8 mouse cellular contexts compared by ENCODE assay signal in genomic region chr10:74920853-74921567, GRCm38 (mm10). TPM values are rescaled to one million over a fixed set of nuclear protein-coding genes. Genes with fewer than 3 reads are reported as not detected.
DNase-seq lines count a peak whose midpoint lies in the region; ATAC-seq and TF ChIP-seq lines count a peak whose summit lies in the region.

No protein-coding gene starts in this region.

- in situ Hi-C loops in ES-E14 (cut with MboI; ENCODE audit: low sequenced_read_pairs in 2 of 2, unreplicated experiment in 2 of 2): no loop called here

- ATAC-seq in embryonic facial prominence, embryonic 15.5 days (ENCODE audit: insufficient number of reproducible peaks, low FRiP score, low TSS enrichment, low read depth): peak; percentile 41; the same call in 1 of the 2 replicates
- ATAC-seq in hindbrain, embryonic 13.5 days (ENCODE audit: low FRiP score): peak; percentile 45

- peaks cover 0 to 4% of the 10 kb centered on the region in 2 experiments; a peak in 2 of 4 replicates for H3K4me1 ChIP-seq in ES-E14 (ENCODE audit: control insufficient read depth in 2 of 2, insufficient read depth in 2 of 2, low read length in 2 of 2, poor library complexity in 1 of 2)
- H3K4me1 ChIP-seq in embryonic facial prominence, embryonic 15.5 days: peaks cover 5% of the 10 kb centered on the region
- peaks cover 10% of the 10 kb centered on the region for H3K4me1 ChIP-seq in hindbrain, embryonic 13.5 days (replicated peaks)
- H3K4me1 ChIP-seq in limb, embryonic 10.5 days: peaks cover 12% of the 10 kb centered on the region; the same call in 1 of the 2 replicates
- H3K4me1 ChIP-seq in thymus, adult 2 months (replicated peaks; ENCODE audit: control insufficient read depth, insufficient read depth, low read length): 0 out of 2 replicates have a peak, but pooled peaks cover 4% of the 10 kb centered on the region

- peak; percentile 53 to 62 for DNase-seq in cerebellum, postnatal 14 days
- no peak for DNase-seq in cerebellum, adult 9-11 months
- DNase-seq in ES-E14 (ENCODE audit: low read depth, low spot score): no peak
- peak; percentile 35 for DNase-seq in limb, embryonic 10.5 days (ENCODE audit: low spot score)
- DNase-seq in naive thymus-derived CD4-positive, alpha-beta T cell, adult 2 months (ENCODE audit: low read depth): peak; percentile 57
- peak; percentile 70 for DNase-seq in thymus, adult 2 months

- TF ChIP-seq CTCF in thymus, adult 2 months (IDR thresholded peaks at IDR 0.05; ENCODE audit: borderline replicate concordance, control insufficient read depth, extremely low read depth, insufficient read depth, low read length, poor library complexity): peak; percentile 84; the same call in 1 of the 2 replicates

- 0 out of 2 replicates have a peak, but pooled peaks cover 5% of the 10 kb centered on the region for H3K27me3 ChIP-seq in embryonic facial prominence, embryonic 15.5 days
- H3K27me3 ChIP-seq in hindbrain, embryonic 13.5 days: peaks cover 17% of the 10 kb centered on the region; the same call in 1 of the 2 replicates
- no peaks in the 10 kb centered on the region for H3K27me3 ChIP-seq in limb, embryonic 10.5 days (ENCODE audit: low read depth, poor library complexity, severe bottlenecking)
- no peaks in the 10 kb centered on the region for H3K27me3 ChIP-seq in thymus, adult 2 months (ENCODE audit: control insufficient read depth, insufficient read depth, low read length)

- H3K36me3 ChIP-seq in ES-E14 (ENCODE audit: control insufficient read depth, insufficient read depth, low read length, poor library complexity, severe bottlenecking): no peaks in the 10 kb centered on the region
- no peaks in the 10 kb centered on the region for H3K36me3 ChIP-seq in embryonic facial prominence, embryonic 15.5 days
- no peaks in the 10 kb centered on the region for H3K36me3 ChIP-seq in hindbrain, embryonic 13.5 days
- H3K36me3 ChIP-seq in limb, embryonic 10.5 days: no peaks in the 10 kb centered on the region
- H3K36me3 ChIP-seq in thymus, adult 2 months (ENCODE audit: control insufficient read depth, insufficient read depth, low read length): no peaks in the 10 kb centered on the region

- H3K9me3 ChIP-seq in ES-E14 (ENCODE audit: control insufficient read depth, insufficient read depth, low read depth, low read length): no peaks in the 10 kb centered on the region
- no peaks in the 10 kb centered on the region for H3K9me3 ChIP-seq in embryonic facial prominence, embryonic 15.5 days (replicated peaks)
- H3K9me3 ChIP-seq in hindbrain, embryonic 13.5 days: no peaks in the 10 kb centered on the region
- H3K9me3 ChIP-seq in limb, embryonic 10.5 days (replicated peaks): no peaks in the 10 kb centered on the region

- TF ChIP-seq POLR2A in thymus, adult 2 months (IDR thresholded peaks at IDR 0.05; ENCODE audit: control insufficient read depth, extremely low read depth, insufficient read depth, low read length, poor library complexity): no peak

- WGBS in embryonic facial prominence, embryonic 15.5 days: 36% methylated on average over 17 of the region's 17 CpGs
- 52% methylated on average over 17 of the region's 17 CpGs for WGBS in hindbrain, embryonic 13.5 days
- WGBS in limb, embryonic 10.5 days: 52% methylated on average over 17 of the region's 17 CpGs
- WGBS in thymus, adult 2 months: 32% methylated on average over 17 of the region's 17 CpGs

- H3K27ac ChIP-seq in ES-E14 (ENCODE audit: insufficient read depth, low read depth, low read length, poor library complexity, severe bottlenecking): no peak overlapping the region
- H3K27ac ChIP-seq in embryonic facial prominence, embryonic 15.5 days (replicated peaks): no peak overlapping the region
- no peak overlapping the region for H3K27ac ChIP-seq in hindbrain, embryonic 13.5 days
- H3K27ac ChIP-seq in limb, embryonic 10.5 days: no peak overlapping the region
- no peak overlapping the region for H3K27ac ChIP-seq in thymus, adult 2 months (ENCODE audit: control insufficient read depth, insufficient read depth, low read length)

- no peak overlapping the region for H3K9ac ChIP-seq in ES-E14 (ENCODE audit: insufficient read depth, low read depth, low read length, poor library complexity, severe bottlenecking)
- H3K9ac ChIP-seq in embryonic facial prominence, embryonic 15.5 days: no peak overlapping the region
- H3K9ac ChIP-seq in hindbrain, embryonic 13.5 days: no peak overlapping the region

- no peak overlapping the region; a peak in 1 of 4 replicates for H3K4me3 ChIP-seq in ES-E14 (ENCODE audit: insufficient read depth in 1 of 2, low read depth in 1 of 2, low read length in 2 of 2, poor library complexity in 1 of 2, severe bottlenecking in 1 of 2)
- no peak overlapping the region for H3K4me3 ChIP-seq in embryonic facial prominence, embryonic 15.5 days (replicated peaks)
- no peak overlapping the region for H3K4me3 ChIP-seq in hindbrain, embryonic 13.5 days
- no peak overlapping the region for H3K4me3 ChIP-seq in limb, embryonic 10.5 days
- no peak overlapping the region for H3K4me3 ChIP-seq in thymus, adult 2 months (ENCODE audit: control insufficient read depth, insufficient read depth, low read length)

- no peak overlapping the region for H3K4me2 ChIP-seq in embryonic facial prominence, embryonic 15.5 days (replicated peaks)
- no peak overlapping the region for H3K4me2 ChIP-seq in hindbrain, embryonic 13.5 days

TF ChIP-seq in ES-E14, 5 proteins besides CTCF, POLR2A, EP300 and RAD21:
- TF ChIP-seq ZNF384 (IDR thresholded peaks at IDR 0.05; ENCODE audit: low read depth, low read length) (no peak), ZC3H11A (IDR thresholded peaks at IDR 0.05; ENCODE audit: borderline replicate concordance, low read depth, low read length) (peak; percentile 33; the same call in 1 of the 2 replicates)

RNA-seq across cellular contexts. Expression of gene Gnaz, which starts 46.0 kb away (rescaled TPM):
- 5.9 and 7.8 TPM in 2 replicates for total RNA-seq in ES-E14 (2012; rRNA removed)
- polyA plus RNA-seq in embryonic facial prominence, embryonic 15.5 days (2015; fragmentation: Nextera tagmentation; extraction: Ambion mirVana): 4.0 and 5.8 TPM in 2 replicates
- polyA plus RNA-seq in hindbrain, embryonic 13.5 days (2015; fragmentation: Nextera tagmentation; extraction: Ambion mirVana): 45.1 and 46.6 TPM in 2 replicates
- polyA plus RNA-seq in limb, embryonic 10.5 days (2016; fragmentation: Nextera tagmentation; extraction: Ambion mirVana): 2.6 and 3.4 TPM in 2 replicates
- polyA plus RNA-seq in thymus, adult 2 months (2012; rRNA removed): 0.42 and 0.58 TPM in 2 replicates

Comparison
In these comparisons a context has a peak if more than half of its experiments do, and no peak if none do; other contexts are left out.
1. DNase-seq: peak in cerebellum, postnatal 14 days (2 of 2), limb, embryonic 10.5 days (single experiment), naive thymus-derived CD4-positive, alpha-beta T cell, adult 2 months (single experiment) and thymus, adult 2 months (single experiment); none in cerebellum, adult 9-11 months (single experiment) and ES-E14 (single experiment).